Mouse (Mus musculus): ENCODE measurements around the gene Nfib. TPM values are rescaled to one million over a fixed set of nuclear protein-coding genes. Genes with fewer than 3 reads are reported as not detected.
"Not testable (repeated sequence)": the region's sequence is repeated elsewhere in the genome, so short reads cannot be mapped to it uniquely, and the experiment has no call there.

Gene Nfib
- polyA plus RNA-seq, 1 experiment from 2014 or later = 27.3 TPM

GRCm38 (mm10) chr4:82289596-82289995 is 416.0 kb downstream of the Nfib start:
- DNase-seq (ENCODE audit: low read depth, low spot score) (no peak), ATAC-seq (no peak)
- in situ Hi-C loops (cut with MboI; ENCODE audit: low pct_unique_long_range_greater_than_20kb) = no loop called here
- H3K27me3 ChIP-seq = no peaks in the 10 kb centered on the region
- no peak for TF ChIP-seq CTCF (IDR thresholded peaks at IDR 0.05)
- ChIA-PET CTCF (no interaction called here), POLR2A (no interaction called here)

GRCm38 (mm10) chr4:82288138-82288537 is 417.4 kb downstream of the Nfib start:
- ATAC-seq (no peak), DNase-seq (ENCODE audit: low read depth, low spot score) (no peak)
- no peak for TF ChIP-seq CTCF (IDR thresholded peaks at IDR 0.05)
- POLR2A ChIA-PET = no interaction called here
- in situ Hi-C loops (cut with MboI; ENCODE audit: low pct_unique_long_range_greater_than_20kb) = no loop called here
- CTCF ChIA-PET = interaction anchor here (1.2 kb wide), 1 partner anchor 364 kb away, joined by 4 read pairs; no protein-coding TSS in a partner anchor
- no peaks in the 10 kb centered on the region for H3K27me3 ChIP-seq

- POLR2A ChIA-PET = no interaction called here
- DNase-seq (ENCODE audit: low read depth, low spot score) (no peak), ATAC-seq (no peak)
- in situ Hi-C loops (cut with MboI; ENCODE audit: low pct_unique_long_range_greater_than_20kb) = no loop called here
- TF ChIP-seq CTCF (IDR thresholded peaks at IDR 0.05) = no peak
- CTCF ChIA-PET = interaction anchor here (1.2 kb wide), 1 partner anchor 363 kb away, joined by 4 read pairs; no protein-coding TSS in a partner anchor
- H3K27me3 ChIP-seq = no peaks in the 10 kb centered on the region
These were observed 418.1 kb downstream of the Nfib start for GRCm38 (mm10) chr4:82287454-82287853.

GRCm38 (mm10) chr4:82286931-82287330 is 418.6 kb downstream of the Nfib start:
- no peak for TF ChIP-seq CTCF (IDR thresholded peaks at IDR 0.05)
- in situ Hi-C loops (cut with MboI; ENCODE audit: low pct_unique_long_range_greater_than_20kb) = no loop called here
- DNase-seq (ENCODE audit: low read depth, low spot score) (no peak), ATAC-seq (no peak)
- H3K27me3 ChIP-seq = no peaks in the 10 kb centered on the region
- CTCF ChIA-PET = no interaction called here
- POLR2A ChIA-PET = interaction anchor here (0.7 kb wide), 1 partner anchor 346 kb away, joined by 3 read pairs; no protein-coding TSS in a partner anchor

GRCm38 (mm10) chr4:82283536-82283935 is 422.0 kb downstream of the Nfib start:
- ChIA-PET POLR2A (no interaction called here), CTCF (no interaction called here)
- TF ChIP-seq CTCF (IDR thresholded peaks at IDR 0.05) = no peak
- in situ Hi-C loops (cut with MboI; ENCODE audit: low pct_unique_long_range_greater_than_20kb) = no loop called here
- H3K27me3 ChIP-seq = no peaks in the 10 kb centered on the region
- ATAC-seq (no peak), DNase-seq (ENCODE audit: low read depth, low spot score) (no peak)

GRCm38 (mm10) chr4:82275996-82276395 is 429.6 kb downstream of the Nfib start:
- ATAC-seq = no peak
- no peak for TF ChIP-seq CTCF (IDR thresholded peaks at IDR 0.05)
- POLR2A ChIA-PET = no interaction called here
- in situ Hi-C loops (cut with MboI; ENCODE audit: low pct_unique_long_range_greater_than_20kb) = no loop called here
- CTCF ChIA-PET = no interaction called here
- no peaks in the 10 kb centered on the region for H3K27me3 ChIP-seq
- no peak for DNase-seq (ENCODE audit: low read depth, low spot score)

GRCm38 (mm10) chr4:82273049-82273754 is 432.3 kb downstream of the Nfib start:
- no peak for ATAC-seq
- CTCF ChIA-PET = interaction anchor here (1.3 kb wide), 1 partner anchor 704 kb away, joined by 3 read pairs; no protein-coding TSS in a partner anchor

GRCm38 (mm10) chr4:82272099-82272498 is 433.5 kb downstream of the Nfib start:
- in situ Hi-C loops (cut with MboI; ENCODE audit: low pct_unique_long_range_greater_than_20kb) = no loop called here
- no peak for TF ChIP-seq CTCF (IDR thresholded peaks at IDR 0.05)
- no peaks in the 10 kb centered on the region for H3K27me3 ChIP-seq
- ATAC-seq (no peak), DNase-seq (ENCODE audit: low read depth, low spot score) (no peak)
- ChIA-PET POLR2A (no interaction called here), CTCF (no interaction called here)

More at GRCm38 (mm10) chr4:82273049-82273754, 432.3 kb downstream of the Nfib start:
- no peak for DNase-seq (ENCODE audit: low read depth, low spot score)
- no peak for TF ChIP-seq CTCF (IDR thresholded peaks at IDR 0.05)
- in situ Hi-C loops (cut with MboI; ENCODE audit: low pct_unique_long_range_greater_than_20kb) = no loop called here
- no peaks in the 10 kb centered on the region for H3K27me3 ChIP-seq
- POLR2A ChIA-PET = no interaction called here

- no peak for TF ChIP-seq CTCF (IDR thresholded peaks at IDR 0.05)
- POLR2A ChIA-PET = no interaction called here
These were observed 434.0 kb downstream of the Nfib start for GRCm38 (mm10) chr4:82271547-82271946.

GRCm38 (mm10) chr4:82267832-82268778 is 437.4 kb downstream of the Nfib start:
- no peaks in the 10 kb centered on the region for H3K27me3 ChIP-seq
- no peak for TF ChIP-seq CTCF (IDR thresholded peaks at IDR 0.05)
- no peak for ATAC-seq
- DNase-seq (ENCODE audit: low read depth, low spot score) = no peak
- ChIA-PET POLR2A (no interaction called here), CTCF (no interaction called here)
- in situ Hi-C loops (cut with MboI; ENCODE audit: low pct_unique_long_range_greater_than_20kb) = no loop called here

More at GRCm38 (mm10) chr4:82271547-82271946, 434.0 kb downstream of the Nfib start:
- H3K27me3 ChIP-seq = no peaks in the 10 kb centered on the region
- DNase-seq (ENCODE audit: low read depth, low spot score) (no peak), ATAC-seq (no peak)
- in situ Hi-C loops (cut with MboI; ENCODE audit: low pct_unique_long_range_greater_than_20kb) = no loop called here
- CTCF ChIA-PET = no interaction called here

GRCm38 (mm10) chr4:82266066-82266619 is 439.4 kb downstream of the Nfib start:
- TF ChIP-seq CTCF (IDR thresholded peaks at IDR 0.05) = no peak
- H3K27me3 ChIP-seq = no peaks in the 10 kb centered on the region
- no peak for ATAC-seq
- in situ Hi-C loops (cut with MboI; ENCODE audit: low pct_unique_long_range_greater_than_20kb) = no loop called here
- DNase-seq (ENCODE audit: low read depth, low spot score) = no peak
- POLR2A ChIA-PET = no interaction called here
- CTCF ChIA-PET = no interaction called here

GRCm38 (mm10) chr4:82258545-82258944 is 447.0 kb downstream of the Nfib start:
- CTCF ChIA-PET; in situ Hi-C loops (cut with MboI; ENCODE audit: low pct_unique_long_range_greater_than_20kb); DNase-seq (ENCODE audit: low read depth, low spot score); ATAC-seq; H3K27me3 ChIP-seq; POLR2A ChIA-PET: not testable (repeated sequence)

Data from Patski (cell line).